Mouse (Mus musculus): ENCODE data around the gene Cldn4.

- TF ChIP-seq TAL1 (IDR thresholded peaks at IDR 0.05; ENCODE audit: low read length) (no peak), GATA1 (IDR thresholded peaks at IDR 0.05; ENCODE audit: low read length) (no peak)
Observed at GRCm38 (mm10) chr5:134934666-134935065, 12.1 kb downstream of the Cldn4 start.

Data from erythroblast, embryonic 14.5 days (primary cell).